Mouse (Mus musculus): ENCODE results near the gene Hdgfl3.
A peak's percentile ranks its signal among the peaks of the same experiment; 100 is the strongest.

DNA sequence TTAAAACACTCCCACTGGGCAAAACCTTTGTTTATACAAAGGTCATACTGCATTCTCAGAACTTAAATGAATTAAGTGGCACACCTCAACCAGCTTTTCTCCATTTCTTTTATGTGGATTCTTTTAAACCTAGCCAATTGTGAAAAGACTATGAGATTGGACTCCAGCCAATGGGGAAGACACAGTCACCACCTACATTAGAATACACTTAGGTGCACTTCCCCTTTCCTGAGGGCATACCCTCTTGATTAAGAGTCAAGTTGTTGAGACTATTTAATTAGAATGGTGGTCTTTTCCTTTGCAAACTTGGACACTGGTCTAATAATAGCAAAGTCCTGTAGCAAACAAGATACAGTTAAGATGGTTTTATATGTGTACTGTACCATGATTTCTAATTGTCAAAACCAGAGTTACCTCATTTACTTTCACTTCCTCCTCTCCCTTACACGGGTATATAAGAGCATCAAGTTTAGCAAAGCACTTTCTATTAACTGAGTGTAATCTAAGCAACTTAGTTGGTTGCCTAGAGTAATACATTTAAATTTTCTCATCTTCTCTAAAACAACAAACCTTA is 12.8 kb downstream of the Hdgfl3 start:
- TF ChIP-seq ELF1 (IDR thresholded peaks at IDR 0.05; ENCODE audit: low read depth, low read length) (no peak; the same call in 1 of the 2 replicates), CTCF (conservative IDR thresholded peaks at IDR 0.05 in 1 of 2, IDR thresholded peaks at IDR 0.05 in 1 of 2; ENCODE audit: low read depth in 2 of 2, low read length in 2 of 2) (no peak), RCOR1 (conservative IDR thresholded peaks at IDR 0.05; ENCODE audit: low read depth, low read length) (peak; percentile 56; the same call in 1 of the 2 replicates)
